Mouse (Mus musculus): Measurements from ENCODE around the gene Iscu. TPM values are rescaled to one million over a fixed set of nuclear protein-coding genes. Genes with fewer than 3 reads are reported as not detected.
"Not testable (repeated sequence)": the region's sequence is repeated elsewhere in the genome, so short reads cannot be mapped to it uniquely, and the experiment has no call there.

Gene Iscu
- polyA plus RNA-seq, 1 experiment from 2014 or later: 107 TPM

DNA sequence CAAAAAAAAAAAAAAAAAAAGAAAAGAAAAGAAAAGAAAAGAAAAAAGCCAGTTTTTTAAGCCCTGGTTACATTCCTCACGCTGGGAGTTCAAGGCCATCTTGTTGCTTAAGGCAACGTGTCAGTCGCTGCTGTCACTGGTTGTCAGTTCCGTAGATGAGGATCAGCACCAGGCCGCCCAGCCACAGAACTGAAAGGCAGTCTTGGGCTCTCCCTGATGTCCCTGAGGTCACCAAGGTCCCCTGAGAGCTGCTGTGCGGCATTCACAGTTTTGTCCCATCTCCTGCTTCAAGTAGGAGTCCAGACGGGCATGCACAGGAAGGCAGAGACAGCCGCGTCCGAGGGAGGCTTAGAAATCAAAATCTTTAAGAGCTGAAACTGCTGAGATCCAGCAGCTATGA, 3.0 kb downstream of the Iscu start:
- Histone ChIP-seq H3K4me3 (ENCODE audit: low read length) (no peak overlapping the region), H3K9ac (replicated peaks; ENCODE audit: low read length) (no peak overlapping the region), H3K27ac (ENCODE audit: low read length) (no peak overlapping the region), H3K36me3 (ENCODE audit: insufficient read depth, low read length) (peaks cover 27% of the 10 kb centered on the region), H3K4me1 (ENCODE audit: insufficient read depth, low read length) (peaks cover 11% of the 10 kb centered on the region), H3K9me3 (ENCODE audit: low read length) (no peaks in the 10 kb centered on the region), H3K4me2 (replicated peaks; ENCODE audit: low read depth, low read length) (no peak overlapping the region), H3K27me3 (ENCODE audit: insufficient read depth, low read length) (no peaks in the 10 kb centered on the region)
- ATAC-seq (ENCODE audit: low FRiP score, low TSS enrichment): no peak
- WGBS: 93% methylated on average over 10 of the region's 10 CpGs

DNA sequence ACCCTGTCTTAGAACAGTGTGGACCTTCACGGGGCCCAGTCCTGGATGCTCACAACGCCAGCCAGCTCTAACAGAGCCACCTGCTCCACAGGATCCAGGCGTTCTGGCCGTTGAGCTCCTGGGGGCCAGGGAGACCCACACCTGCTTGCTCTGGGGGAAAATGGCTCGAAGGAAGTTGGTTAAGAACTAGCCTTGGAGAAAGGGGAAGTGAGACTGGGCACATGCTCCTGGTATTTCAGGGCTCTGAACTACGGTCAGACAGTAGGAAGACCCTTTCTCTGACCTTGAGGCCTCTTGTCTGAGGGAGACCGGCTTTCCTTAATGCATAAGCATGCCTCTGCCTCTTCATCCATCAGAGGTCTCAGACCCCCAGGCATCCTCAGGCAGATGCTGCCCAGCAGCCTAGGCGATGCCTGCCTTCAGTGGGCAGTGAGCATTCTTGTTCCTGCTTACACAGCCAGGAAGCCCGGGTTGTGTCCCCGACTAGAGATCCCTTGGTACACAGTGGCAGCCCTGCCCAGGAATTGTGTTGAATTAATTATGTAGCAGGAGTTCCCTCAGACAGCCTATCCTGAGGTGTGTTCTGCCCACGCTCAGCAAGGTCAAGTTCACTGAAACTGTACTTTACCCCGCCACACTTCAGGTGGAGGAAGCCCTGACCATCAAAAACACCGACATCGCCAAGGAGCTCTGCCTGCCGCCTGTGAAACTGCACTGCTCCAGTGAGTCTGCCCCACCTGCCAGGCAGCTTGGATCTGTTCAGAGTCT, 3.8 kb downstream of the Iscu start:
- Histone ChIP-seq H3K4me2 (replicated peaks; ENCODE audit: low read depth, low read length) (no peak overlapping the region), H3K9me3 (ENCODE audit: low read length) (no peaks in the 10 kb centered on the region), H3K4me1 (ENCODE audit: insufficient read depth, low read length) (peaks cover 10% of the 10 kb centered on the region; the same call in 1 of the 2 replicates), H3K27me3 (ENCODE audit: insufficient read depth, low read length) (no peaks in the 10 kb centered on the region), H3K9ac (replicated peaks; ENCODE audit: low read length) (no peak overlapping the region), H3K36me3 (ENCODE audit: insufficient read depth, low read length) (peaks cover 27% of the 10 kb centered on the region), H3K27ac (ENCODE audit: low read length) (no peak overlapping the region), H3K4me3 (ENCODE audit: low read length) (no peak overlapping the region)
- no peak for ATAC-seq (ENCODE audit: low FRiP score, low TSS enrichment)
- 90% methylated on average over 15 of the region's 15 CpGs for WGBS

DNA sequence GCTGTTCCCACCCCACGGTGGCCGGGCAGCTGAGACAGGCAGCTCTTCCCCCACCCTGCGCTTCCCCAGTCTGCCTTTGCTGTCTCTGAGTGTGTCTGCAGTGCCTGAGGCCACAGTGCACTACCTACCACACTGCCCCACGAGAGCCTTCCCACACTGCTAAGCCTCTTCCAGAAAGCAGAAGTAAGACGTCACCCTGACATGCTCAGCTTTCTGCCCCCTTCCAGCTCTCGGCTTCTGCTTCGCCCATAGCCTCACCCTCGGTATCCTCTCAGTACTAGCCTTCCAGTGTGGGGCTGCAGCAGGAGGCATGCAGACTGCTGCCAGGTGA, 4.3 kb downstream of the Iscu start:
- Histone ChIP-seq H3K4me1 (ENCODE audit: insufficient read depth, low read length) (peaks cover 10% of the 10 kb centered on the region; the same call in 1 of the 2 replicates), H3K4me3 (ENCODE audit: low read length) (no peak overlapping the region), H3K4me2 (replicated peaks; ENCODE audit: low read depth, low read length) (no peak overlapping the region), H3K9me3 (ENCODE audit: low read length) (no peaks in the 10 kb centered on the region), H3K27ac (ENCODE audit: low read length) (no peak overlapping the region), H3K9ac (replicated peaks; ENCODE audit: low read length) (no peak overlapping the region), H3K36me3 (ENCODE audit: insufficient read depth, low read length) (peaks cover 27% of the 10 kb centered on the region), H3K27me3 (ENCODE audit: insufficient read depth, low read length) (no peaks in the 10 kb centered on the region)
- 89% methylated on average over 8 of the region's 8 CpGs for WGBS
- ATAC-seq (ENCODE audit: low FRiP score, low TSS enrichment): no peak

DNA sequence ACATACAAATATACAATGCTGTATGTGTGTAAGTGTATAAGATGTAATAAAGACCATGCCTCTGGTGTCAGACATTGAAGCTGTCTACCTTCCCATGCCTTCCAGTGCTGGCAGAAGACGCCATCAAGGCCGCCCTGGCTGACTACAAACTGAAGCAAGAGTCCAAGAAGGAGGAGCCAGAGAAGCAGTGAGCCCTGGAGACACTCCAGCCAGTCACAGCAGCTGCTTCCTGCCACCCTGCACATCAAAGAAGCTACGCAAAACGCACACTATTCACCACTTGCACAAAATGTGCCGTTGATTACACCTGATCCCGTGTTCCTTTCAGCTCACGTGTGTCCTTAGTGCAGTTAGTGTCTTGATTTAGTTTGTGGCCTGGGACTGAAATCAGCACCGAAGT, 5.2 kb downstream of the Iscu start:
- not testable (repeated sequence) for H3K9me3 ChIP-seq (ENCODE audit: low read length); H3K4me2 ChIP-seq (replicated peaks; ENCODE audit: low read depth, low read length); H3K9ac ChIP-seq (replicated peaks; ENCODE audit: low read length); H3K4me3 ChIP-seq (ENCODE audit: low read length); ATAC-seq (ENCODE audit: low FRiP score, low TSS enrichment); H3K27me3 ChIP-seq (ENCODE audit: insufficient read depth, low read length); H3K27ac ChIP-seq (ENCODE audit: low read length)
- H3K4me1 ChIP-seq (ENCODE audit: insufficient read depth, low read length): peaks cover 13% of the 10 kb centered on the region; the same call in 1 of the 2 replicates
- peaks cover 27% of the 10 kb centered on the region for H3K36me3 ChIP-seq (ENCODE audit: insufficient read depth, low read length)
- 86% methylated on average over 7 of the region's 8 CpGs for WGBS

DNA sequence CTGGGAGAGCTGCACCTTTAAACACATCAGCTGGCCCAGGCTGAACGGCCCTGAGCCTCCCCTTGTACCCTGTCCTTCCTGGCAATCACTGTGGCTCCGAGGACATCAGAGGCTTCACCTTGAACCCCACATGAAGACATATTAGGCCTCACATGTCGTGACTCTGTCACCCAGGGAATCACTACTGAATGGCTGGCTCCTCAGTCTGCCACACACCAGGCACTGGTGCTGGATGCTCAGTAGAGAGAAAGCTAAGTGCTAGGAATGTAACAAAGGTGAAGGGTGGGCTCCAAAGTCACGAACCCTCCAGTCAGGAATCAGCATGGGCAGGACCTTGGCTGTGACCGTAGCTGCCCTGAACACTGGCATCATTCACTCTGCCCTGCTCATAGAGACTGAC, 7.0 kb downstream of the Iscu start:
- Histone ChIP-seq H3K9me3 (ENCODE audit: low read length) (no peaks in the 10 kb centered on the region), H3K4me2 (replicated peaks; ENCODE audit: low read depth, low read length) (no peak overlapping the region), H3K27ac (ENCODE audit: low read length) (no peak overlapping the region), H3K4me1 (ENCODE audit: insufficient read depth, low read length) (peaks cover 10% of the 10 kb centered on the region; the same call in 1 of the 2 replicates), H3K9ac (replicated peaks; ENCODE audit: low read length) (no peak overlapping the region), H3K36me3 (ENCODE audit: insufficient read depth, low read length) (peaks cover 27% of the 10 kb centered on the region), H3K4me3 (ENCODE audit: low read length) (no peak overlapping the region), H3K27me3 (ENCODE audit: insufficient read depth, low read length) (peaks cover 2% of the 10 kb centered on the region; the same call in 1 of the 2 replicates)
- ATAC-seq (ENCODE audit: low FRiP score, low TSS enrichment): no peak
- WGBS: 77% methylated on average over 5 of the region's 5 CpGs

DNA sequence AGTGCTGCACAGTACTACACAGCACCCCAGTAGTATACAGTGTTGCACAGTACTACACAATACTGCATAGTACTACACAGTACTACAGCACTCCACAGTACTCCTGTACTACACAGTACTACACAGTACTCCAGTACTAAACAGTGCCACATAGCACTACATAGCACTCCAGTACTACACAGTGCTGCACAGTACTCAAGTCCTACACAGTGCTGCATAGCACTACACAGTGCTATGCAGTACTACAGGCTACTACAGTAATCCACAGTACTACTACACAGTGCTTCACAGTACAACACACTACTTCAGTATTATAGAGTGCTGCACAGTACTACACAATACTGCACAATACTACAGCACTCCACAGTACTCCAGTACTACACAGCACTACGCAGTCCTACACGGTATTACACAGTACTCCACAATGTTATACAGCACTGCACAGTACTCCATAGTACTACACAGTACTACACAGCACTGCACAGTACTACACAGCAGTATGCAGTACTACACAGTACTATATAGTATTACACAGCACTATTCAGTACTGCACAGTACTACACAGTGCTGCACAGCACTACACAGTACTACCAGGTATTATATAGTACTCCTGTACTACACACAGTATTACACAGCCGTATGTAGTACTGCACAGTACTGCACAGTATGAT, 7.7 kb downstream of the Iscu start:
- no peak overlapping the region for H3K4me2 ChIP-seq (replicated peaks; ENCODE audit: low read depth, low read length)
- H3K36me3 ChIP-seq (ENCODE audit: insufficient read depth, low read length): peaks cover 23% of the 10 kb centered on the region
- H3K9me3 ChIP-seq (ENCODE audit: low read length): no peaks in the 10 kb centered on the region
- peaks cover 2% of the 10 kb centered on the region; the same call in 1 of the 2 replicates for H3K27me3 ChIP-seq (ENCODE audit: insufficient read depth, low read length)
- no peak overlapping the region for H3K4me3 ChIP-seq (ENCODE audit: low read length)
- H3K4me1 ChIP-seq (ENCODE audit: insufficient read depth, low read length): peaks cover 10% of the 10 kb centered on the region; the same call in 1 of the 2 replicates
- H3K27ac ChIP-seq (ENCODE audit: low read length): no peak overlapping the region
- 95% methylated on average over 3 of the region's 3 CpGs for WGBS
- H3K9ac ChIP-seq (replicated peaks; ENCODE audit: low read length): no peak overlapping the region
- no peak for ATAC-seq (ENCODE audit: low FRiP score, low TSS enrichment)

DNA sequence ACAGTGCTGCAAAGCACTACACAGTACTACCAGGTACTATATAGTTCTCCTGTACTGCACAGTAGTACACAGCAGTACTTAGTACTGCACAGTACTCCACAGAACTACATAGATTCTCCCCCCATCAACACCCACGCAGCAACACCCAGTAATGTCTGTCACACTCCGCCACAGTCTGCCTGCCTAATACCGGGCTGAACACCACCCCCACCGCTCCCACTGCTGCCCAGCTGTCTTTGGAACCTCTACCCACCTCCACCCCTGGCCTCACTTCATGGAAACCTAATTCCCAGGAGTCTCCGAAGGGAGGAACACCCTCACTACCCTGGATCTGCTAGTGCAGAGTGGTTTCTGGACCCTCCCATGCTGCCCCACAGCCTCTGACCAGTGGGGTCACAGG, 8.2 kb downstream of the Iscu start:
- H3K4me1 ChIP-seq (ENCODE audit: insufficient read depth, low read length): peaks cover 10% of the 10 kb centered on the region; the same call in 1 of the 2 replicates
- H3K4me2 ChIP-seq (replicated peaks; ENCODE audit: low read depth, low read length): no peak overlapping the region
- ATAC-seq (ENCODE audit: low FRiP score, low TSS enrichment): no peak
- H3K36me3 ChIP-seq (ENCODE audit: insufficient read depth, low read length): peaks cover 17% of the 10 kb centered on the region
- H3K9me3 ChIP-seq (ENCODE audit: low read length): no peaks in the 10 kb centered on the region
- no peak overlapping the region for H3K27ac ChIP-seq (ENCODE audit: low read length)
- 68% methylated on average over 5 of the region's 5 CpGs for WGBS
- H3K9ac ChIP-seq (replicated peaks; ENCODE audit: low read length): no peak overlapping the region
- H3K27me3 ChIP-seq (ENCODE audit: insufficient read depth, low read length): peaks cover 2% of the 10 kb centered on the region; the same call in 1 of the 2 replicates
- no peak overlapping the region for H3K4me3 ChIP-seq (ENCODE audit: low read length)

DNA sequence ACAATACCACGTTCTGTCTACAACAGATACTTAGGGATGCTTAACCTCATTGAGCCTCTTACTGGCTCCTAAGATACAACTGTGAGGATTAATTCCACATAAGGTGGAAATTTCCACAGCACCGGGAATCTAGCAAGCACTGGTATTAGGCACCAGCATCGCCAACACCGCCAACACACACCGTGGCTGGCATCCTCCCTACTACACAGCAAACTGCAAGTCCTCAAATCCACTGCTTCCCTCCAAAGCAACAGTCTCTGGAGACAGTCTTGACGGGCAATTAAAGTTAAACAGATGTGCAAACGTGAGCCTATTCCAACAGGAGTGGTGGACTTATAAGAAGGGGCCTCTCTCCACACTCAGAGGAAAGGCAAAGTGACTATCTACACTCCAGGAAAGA, 8.7 kb downstream of the Iscu start:
- Histone ChIP-seq H3K9ac (replicated peaks; ENCODE audit: low read length) (no peak overlapping the region), H3K4me1 (ENCODE audit: insufficient read depth, low read length) (peaks cover 10% of the 10 kb centered on the region; the same call in 1 of the 2 replicates), H3K27me3 (ENCODE audit: insufficient read depth, low read length) (peaks cover 2% of the 10 kb centered on the region; the same call in 1 of the 2 replicates), H3K4me3 (ENCODE audit: low read length) (no peak overlapping the region), H3K9me3 (ENCODE audit: low read length) (no peaks in the 10 kb centered on the region), H3K36me3 (ENCODE audit: insufficient read depth, low read length) (peaks cover 13% of the 10 kb centered on the region), H3K4me2 (replicated peaks; ENCODE audit: low read depth, low read length) (no peak overlapping the region), H3K27ac (ENCODE audit: low read length) (no peak overlapping the region)
- no peak for ATAC-seq (ENCODE audit: low FRiP score, low TSS enrichment)
- WGBS: 73% methylated on average over 7 of the region's 7 CpGs

DNA sequence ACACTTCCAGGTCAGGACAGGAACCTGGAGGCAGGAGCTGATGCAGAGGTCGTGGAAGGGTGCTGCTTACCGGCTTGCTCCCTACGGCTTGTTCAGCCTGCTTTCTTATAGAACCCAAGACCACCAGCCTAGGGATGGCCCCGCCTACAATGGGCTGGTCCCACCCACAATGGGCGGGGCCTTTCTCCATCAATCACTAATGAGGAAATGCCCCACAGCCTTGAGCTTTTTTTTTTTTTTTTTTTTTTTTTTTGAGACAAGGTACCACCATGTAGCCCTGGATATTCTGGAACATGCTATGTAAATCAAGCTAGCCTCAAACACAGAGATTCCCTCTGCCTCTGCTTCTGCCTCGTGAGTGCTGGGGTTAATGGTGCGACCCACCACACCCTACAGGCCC, 9.3 kb downstream of the Iscu start:
- ATAC-seq (ENCODE audit: low FRiP score, low TSS enrichment): no peak
- 80% methylated on average over 7 of the region's 7 CpGs for WGBS
- Histone ChIP-seq H3K9ac (replicated peaks; ENCODE audit: low read length) (no peak overlapping the region), H3K4me2 (replicated peaks; ENCODE audit: low read depth, low read length) (no peak overlapping the region), H3K9me3 (ENCODE audit: low read length) (no peaks in the 10 kb centered on the region), H3K27me3 (ENCODE audit: insufficient read depth, low read length) (peaks cover 2% of the 10 kb centered on the region; the same call in 1 of the 2 replicates), H3K4me3 (ENCODE audit: low read length) (no peak overlapping the region), H3K27ac (ENCODE audit: low read length) (no peak overlapping the region), H3K36me3 (ENCODE audit: insufficient read depth, low read length) (peaks cover 7% of the 10 kb centered on the region), H3K4me1 (ENCODE audit: insufficient read depth, low read length) (peaks cover 10% of the 10 kb centered on the region; the same call in 1 of the 2 replicates)

DNA sequence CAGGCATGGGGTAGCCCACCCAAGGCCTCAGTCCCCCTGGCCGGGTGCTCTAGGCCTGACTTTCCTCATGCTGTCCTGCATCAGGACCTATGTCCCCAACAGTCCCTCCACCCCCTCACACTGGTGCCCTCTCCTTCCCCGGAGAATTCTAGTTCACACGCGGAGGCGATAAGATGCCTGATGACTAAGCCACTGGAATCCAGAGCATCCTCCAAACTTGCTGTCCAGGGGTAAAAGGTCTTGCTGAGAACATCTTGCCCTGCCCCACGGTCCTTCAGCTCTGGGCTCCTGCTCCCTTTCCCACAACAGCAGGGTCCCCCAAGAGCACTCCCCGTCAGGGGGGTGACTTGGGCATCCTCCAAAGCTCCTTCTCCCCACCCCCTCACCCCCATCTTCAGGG, 10.1 kb downstream of the Iscu start:
- peaks cover 10% of the 10 kb centered on the region; the same call in 1 of the 2 replicates for H3K4me1 ChIP-seq (ENCODE audit: insufficient read depth, low read length)
- ATAC-seq (ENCODE audit: low FRiP score, low TSS enrichment): no peak
- H3K9ac ChIP-seq (replicated peaks; ENCODE audit: low read length): no peak overlapping the region
- peak overlapping the region; percentile 86; the same call in 1 of the 2 replicates for H3K27ac ChIP-seq (ENCODE audit: low read length)
- H3K4me2 ChIP-seq (replicated peaks; ENCODE audit: low read depth, low read length): no peak overlapping the region
- no peaks in the 10 kb centered on the region for H3K9me3 ChIP-seq (ENCODE audit: low read length)
- no peak overlapping the region for H3K4me3 ChIP-seq (ENCODE audit: low read length)
- H3K27me3 ChIP-seq (ENCODE audit: insufficient read depth, low read length): peaks cover 2% of the 10 kb centered on the region; the same call in 1 of the 2 replicates
- peaks cover 3% of the 10 kb centered on the region; the same call in 1 of the 2 replicates for H3K36me3 ChIP-seq (ENCODE audit: insufficient read depth, low read length)
- 78% methylated on average over 7 of the region's 7 CpGs for WGBS

All from kidney, embryonic 16.5 days (tissue).